Mouse (Mus musculus) layer of hippocampus, postnatal 25 days (tissue): Measurements from ENCODE around the gene Theg. TPM values are rescaled to one million over a fixed set of nuclear protein-coding genes. Genes with fewer than 3 reads are reported as not detected.
A peak's percentile ranks its signal among the peaks of the same experiment; 100 is the strongest.

Experiments
- DNase-seq, 2 experiments: peaks; one replicate each; pipeline ENCODE4 v3.0.0; 2022; ENCODE audit warnings: mixed read lengths in 2 of 2, low spot score in 1 of 2; ENCODE audit errors: extremely low spot score in 1 of 2
- total RNA-seq, 2 experiments: library from RNA; stranded (reverse); gene quantifications; 2 replicates each; pipeline ENCODE4 v1.2.3; 2021

Theg gene
- total RNA-seq, 2 experiments from 2014 or later: 0.44 TPM; not detected in 1

DNA sequence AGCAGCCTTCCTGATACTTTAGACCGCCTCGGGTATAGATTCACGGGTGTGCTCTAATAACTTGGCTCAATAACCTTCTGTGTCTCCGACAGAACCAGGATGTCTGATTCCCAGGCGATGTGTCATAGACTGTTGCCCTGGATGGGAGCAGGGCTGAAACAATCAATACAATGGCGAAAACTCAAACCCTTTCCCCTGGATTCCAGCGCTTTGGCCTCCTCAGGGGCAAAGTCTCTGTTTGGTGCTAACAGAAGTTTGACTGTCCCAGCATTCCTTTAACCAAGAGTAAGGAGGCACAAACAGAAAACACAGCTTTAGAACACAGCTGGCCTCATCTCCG lies 8.4 kb upstream of the Theg start:
- DNase-seq: no peak

- peak in 1 of 2 experiments; percentile 49 for DNase-seq
These were observed 7.9 kb upstream of the Theg start for GRCm38 (mm10) chr10:79594872-79595589.

DNA sequence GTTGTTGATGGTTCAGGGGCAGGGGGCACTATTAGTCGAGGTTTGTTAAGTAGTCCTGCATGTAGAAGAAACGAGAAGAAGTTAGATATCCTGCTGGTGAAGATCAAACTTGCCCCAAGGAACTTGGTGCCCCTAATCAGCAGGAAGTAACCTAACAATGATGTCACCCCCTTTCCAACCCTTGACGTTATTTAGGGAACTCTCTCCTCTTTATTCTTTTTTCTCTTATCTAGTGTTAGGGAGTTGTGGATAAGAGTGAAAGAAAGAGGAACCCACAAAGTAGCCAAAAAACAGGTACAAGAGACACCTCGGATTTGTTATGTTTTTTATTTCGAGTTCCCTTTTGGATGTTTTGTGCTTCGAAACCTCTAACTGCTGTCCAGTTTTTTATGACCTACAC lies 7.0 kb upstream of the Theg start:
- no peak for DNase-seq

GRCm38 (mm10) chr10:79590702-79591101 lies 3.6 kb upstream of the Theg start:
- DNase-seq: no peak

DNA sequence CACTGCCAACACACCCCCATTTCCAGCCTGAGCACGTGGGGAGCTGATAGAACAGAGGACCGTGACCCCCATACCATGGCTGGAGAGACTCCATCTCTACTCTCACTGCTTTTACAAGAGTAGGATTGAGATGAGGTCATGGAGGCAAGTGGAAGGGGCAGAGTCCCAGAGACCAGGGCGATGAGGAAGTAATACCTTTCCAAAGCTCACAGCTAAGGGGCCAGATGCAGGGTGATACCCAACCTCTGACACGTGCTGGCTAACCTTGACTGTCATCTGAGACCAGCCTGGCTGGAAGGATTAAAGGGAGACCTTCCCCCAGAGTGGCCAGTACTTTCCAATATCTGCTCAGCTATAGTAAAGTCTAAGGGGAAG lies 608 bp upstream of the Theg start:
- DNase-seq: no peak

DNA sequence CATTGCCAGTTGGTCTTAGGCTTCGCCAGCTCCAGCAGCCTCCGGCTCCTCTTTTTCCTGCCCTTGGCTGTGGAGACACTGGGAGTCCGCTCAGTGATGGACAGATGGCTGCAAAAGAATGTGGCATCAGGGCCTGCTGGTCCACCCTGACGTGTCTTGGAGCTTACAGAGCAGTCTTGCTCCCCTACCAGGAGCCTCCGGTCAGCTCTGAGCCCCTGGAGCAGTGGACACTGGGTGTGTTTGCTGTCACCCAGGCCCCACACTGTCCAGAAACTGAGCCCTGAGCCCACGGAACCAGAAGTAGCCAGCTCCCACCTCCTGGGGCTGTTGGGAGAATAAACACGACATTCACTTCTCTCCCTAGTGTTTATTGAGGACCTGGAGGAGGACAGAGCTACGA lies 888 bp downstream of the Theg start:
- no peak for DNase-seq

DNA sequence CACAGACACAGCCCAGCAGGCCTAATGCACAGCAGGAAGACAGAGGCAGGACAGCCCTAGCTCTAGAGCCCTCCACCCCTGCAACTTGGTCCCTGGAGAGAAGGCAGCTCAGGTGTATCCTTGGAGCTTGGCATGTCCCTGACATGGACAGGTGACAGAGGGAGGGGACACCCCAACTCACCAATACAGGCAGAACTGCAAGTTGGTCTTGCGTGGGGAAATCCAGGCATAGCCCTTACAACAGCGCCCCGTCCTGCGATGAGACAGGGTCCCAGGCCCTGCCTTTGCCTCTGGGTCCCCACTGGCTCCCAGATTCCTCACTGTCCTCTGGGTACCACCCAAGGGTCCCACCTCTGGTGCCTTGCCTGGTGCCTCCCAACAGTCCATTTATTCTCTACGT lies 1.4 kb downstream of the Theg start:
- no peak for DNase-seq

DNA sequence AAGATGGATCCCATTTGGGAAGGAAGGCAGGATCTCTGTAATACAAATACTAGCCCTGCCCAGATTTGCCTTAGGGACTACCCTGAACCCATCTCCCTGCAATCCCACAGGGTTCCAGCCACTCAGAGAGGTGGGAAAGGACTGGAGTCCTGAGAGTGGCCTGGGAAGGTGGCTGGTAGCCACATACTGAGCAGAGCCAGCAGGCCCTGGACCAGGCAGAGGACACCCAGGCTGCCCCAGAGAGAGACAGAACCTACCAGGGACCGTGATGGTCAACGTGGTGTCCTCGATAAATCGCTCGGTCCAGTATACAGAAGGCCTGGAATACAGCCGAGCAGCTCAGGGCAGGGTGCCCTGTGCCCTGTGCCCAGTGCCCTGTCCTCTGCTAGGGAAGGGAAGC lies 2.0 kb downstream of the Theg start:
- DNase-seq: no peak

- DNase-seq: no peak
These were observed 2.7 kb downstream of the Theg start for GRCm38 (mm10) chr10:79584426-79584825.

GRCm38 (mm10) chr10:79584021-79584420 lies 3.1 kb downstream of the Theg start:
- no peak for DNase-seq

GRCm38 (mm10) chr10:79581501-79581900 lies 5.6 kb downstream of the Theg start:
- DNase-seq: no peak

- DNase-seq: peak in 1 of 2 experiments; percentile 63
These were observed 6.3 kb downstream of the Theg start for GRCm38 (mm10) chr10:79580811-79581210.

- no peak for DNase-seq
These were observed 6.8 kb downstream of the Theg start for GRCm38 (mm10) chr10:79580356-79580755.

DNA sequence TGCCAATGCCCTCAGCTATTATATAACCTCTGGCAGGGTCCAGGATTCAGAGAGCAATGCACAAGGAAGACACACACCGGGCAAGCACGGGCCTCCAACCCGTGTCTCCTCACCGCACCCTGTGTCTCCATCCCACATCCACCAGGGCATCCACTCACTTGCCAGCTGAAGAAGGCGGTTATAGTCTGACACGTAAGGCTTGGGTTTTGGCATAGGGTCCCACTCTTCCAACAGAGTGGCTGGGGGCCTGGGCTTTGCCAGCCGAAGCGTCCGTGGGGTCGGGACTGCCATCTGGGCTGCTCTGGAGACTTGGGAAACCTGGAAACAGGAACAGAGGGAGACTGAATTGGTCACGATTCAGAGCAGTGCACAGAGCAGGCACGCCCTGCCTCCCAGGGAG lies 7.3 kb downstream of the Theg start:
- DNase-seq: no peak

GRCm38 (mm10) chr10:79578891-79579290 lies 8.2 kb downstream of the Theg start:
- DNase-seq: no peak

GRCm38 (mm10) chr10:79578276-79578675 lies 8.9 kb downstream of the Theg start:
- no peak for DNase-seq

GRCm38 (mm10) chr10:79577376-79577775 lies 9.8 kb downstream of the Theg start:
- DNase-seq: no peak

DNA sequence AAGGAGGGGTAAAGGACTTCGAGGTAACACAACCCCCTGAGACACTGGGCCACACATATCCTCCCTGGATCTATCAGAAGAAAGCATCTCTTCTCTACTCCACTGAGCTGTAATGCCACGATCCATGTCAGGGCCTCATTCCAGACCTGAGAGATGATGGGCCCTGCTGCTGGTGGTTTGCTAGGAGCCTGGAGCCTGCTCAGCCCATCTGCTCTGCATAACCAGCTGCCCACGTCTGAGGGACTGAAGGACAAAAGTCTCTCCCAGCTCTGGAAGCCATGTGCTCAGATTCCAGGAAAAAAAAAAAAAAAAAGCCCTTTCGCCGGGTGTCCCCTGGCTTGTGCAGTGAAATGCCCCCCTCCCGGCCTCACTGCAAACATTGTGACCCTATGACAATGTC lies 11.4 kb downstream of the Theg start:
- no peak for DNase-seq

DNA sequence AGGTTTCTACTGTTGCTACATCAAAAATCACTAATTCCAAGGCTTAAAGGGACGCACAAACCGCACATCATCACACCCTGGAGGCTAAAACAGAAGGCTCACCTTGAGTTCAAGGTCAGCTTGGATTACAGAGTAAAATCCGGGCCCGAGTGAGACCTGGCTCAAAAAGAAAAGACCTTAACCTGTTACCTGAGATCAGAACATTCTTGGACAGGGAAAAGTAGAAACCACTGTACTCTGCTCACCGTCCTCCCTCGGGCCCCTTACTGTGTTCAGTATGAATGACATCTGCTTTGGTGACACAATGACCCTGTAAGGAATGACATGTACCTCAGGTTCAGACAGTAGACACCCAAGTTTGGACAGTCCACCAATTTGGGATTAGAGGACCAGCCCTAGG lies 12.3 kb downstream of the Theg start:
- DNase-seq: no peak

DNA sequence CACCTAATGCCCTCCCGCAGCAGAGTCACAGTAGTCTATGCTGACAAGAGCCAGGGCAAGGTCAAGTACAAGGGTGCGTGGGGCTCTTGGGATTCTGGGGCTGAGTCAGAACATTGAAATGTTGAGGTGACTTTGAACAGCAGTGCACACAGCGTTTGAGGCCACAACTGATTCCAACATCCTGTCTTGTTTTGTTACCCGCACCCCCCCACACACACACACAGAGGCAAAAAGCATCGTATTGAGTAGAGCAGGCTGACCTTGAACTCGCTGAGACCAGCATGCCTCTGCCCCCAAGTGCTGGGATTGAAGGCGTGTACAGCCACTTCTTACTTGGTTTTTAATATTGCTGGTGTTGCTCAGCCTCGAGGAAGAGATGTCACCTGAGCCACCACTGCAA lies 12.8 kb downstream of the Theg start:
- DNase-seq: no peak

DNA sequence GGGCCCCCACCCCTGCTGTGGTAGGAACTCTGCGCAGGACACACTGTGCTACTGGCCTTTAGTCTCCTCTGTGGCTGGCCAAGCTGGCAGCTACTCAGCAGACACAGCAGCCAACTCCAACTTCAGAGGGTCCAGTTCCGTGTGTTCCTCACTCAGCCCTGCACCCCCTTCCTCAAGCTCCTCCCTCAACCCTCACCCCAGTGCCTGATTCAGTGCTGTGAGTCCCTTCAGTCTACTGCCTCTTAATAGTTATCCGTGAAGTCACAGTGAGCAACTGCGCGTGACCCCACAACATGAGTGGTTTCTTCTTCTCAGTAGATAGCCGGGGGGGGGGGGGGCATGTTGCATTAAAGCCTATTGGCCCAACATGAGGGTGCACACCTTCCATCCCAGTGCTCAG lies 13.5 kb downstream of the Theg start:
- DNase-seq: no peak

DNA sequence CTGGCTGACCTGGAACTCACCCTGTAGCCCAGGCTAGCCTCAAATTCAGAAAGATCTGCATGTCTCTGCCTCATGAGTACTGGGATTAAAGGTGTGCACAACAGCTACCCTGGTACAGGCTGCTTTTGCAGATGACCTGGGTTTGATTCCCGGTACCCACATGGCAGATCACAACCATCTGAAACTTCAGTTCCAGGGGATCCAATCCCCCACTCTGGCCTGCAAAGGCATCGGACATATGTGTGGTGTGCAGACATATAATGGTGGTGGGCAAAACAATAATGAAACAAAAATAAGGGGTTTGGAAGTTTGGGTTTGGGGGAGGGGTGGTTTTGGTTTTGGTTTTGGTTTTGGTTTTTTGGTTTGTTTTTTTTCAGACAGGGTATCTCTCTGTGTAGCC lies 15.8 kb downstream of the Theg start:
- no peak for DNase-seq

DNA sequence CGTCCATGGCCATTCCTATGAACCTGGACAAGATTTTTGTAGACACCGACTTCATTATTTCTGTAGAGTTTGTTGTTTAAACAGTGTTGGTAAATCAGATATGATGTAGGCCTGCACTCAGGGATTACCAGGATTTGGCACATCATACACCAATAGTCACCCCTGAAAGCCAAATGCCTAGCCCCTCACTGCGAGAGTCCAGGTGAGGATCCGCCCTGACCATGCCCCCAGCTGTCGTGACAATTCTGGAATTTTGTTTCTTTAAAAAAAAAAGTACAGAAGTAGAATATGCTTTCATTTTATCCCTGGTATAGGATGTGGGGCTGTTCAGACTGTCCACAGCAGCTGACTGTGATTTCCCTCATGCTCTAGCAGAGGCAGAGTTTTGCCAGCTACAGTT lies 17.2 kb downstream of the Theg start:
- DNase-seq: no peak
